Mouse (Mus musculus) intestine, embryonic 14.5 days (tissue): ENCODE measurements around the gene Ifrd2. TPM values are rescaled to one million over a fixed set of nuclear protein-coding genes. Genes with fewer than 3 reads are reported as not detected.
"Not testable (repeated sequence)": the region's sequence is repeated elsewhere in the genome, so short reads cannot be mapped to it uniquely, and the experiment has no call there.

Experiments used
- ATAC-seq: fragments of 200-750 bp; cut with Nextera tagmentation; replicated peaks from 2 replicates; pipeline ENCODE4 v1.8.0; 2017; ENCODE audit warnings: low read depth, moderate number of reproducible peaks, moderate TSS enrichment, moderate library complexity; ENCODE audit not compliant: low FRiP score, low TSS enrichment
- DNase-seq: peaks from one replicate; pipeline ENCODE4 v3.0.0-alpha.2; 2018; ENCODE audit warnings: low spot score
- H3K27ac ChIP-seq: fragments of 300-500 bp; sonication (generic); 2 replicates; pipeline ENCODE4 v1.5.1; 2014; ENCODE audit warnings: low read depth, mild to moderate bottlenecking, control low read depth
- H3K27me3 ChIP-seq: fragments of 300-500 bp; sonication (generic); replicated peaks from 2 replicates; pipeline ENCODE4 v1.6.1; 2014; ENCODE audit warnings: low read length, control low read depth; ENCODE audit not compliant: control insufficient read depth, insufficient read depth
- H3K36me3 ChIP-seq: fragments of 300-500 bp; sonication (generic); 2 replicates; pipeline ENCODE4 v1.6.1; 2014; ENCODE audit warnings: low read length, control low read depth; ENCODE audit not compliant: control insufficient read depth, insufficient read depth
- H3K4me1 ChIP-seq: fragments of 300-500 bp; sonication (generic); replicated peaks from 2 replicates; pipeline ENCODE4 v1.6.1; 2014; ENCODE audit warnings: low read length, control low read depth, mixed read lengths; ENCODE audit not compliant: control insufficient read depth, insufficient read depth
- H3K4me2 ChIP-seq: fragments of 300-500 bp; sonication (generic); 2 replicates; pipeline ENCODE4 v1.6.1; 2014; ENCODE audit warnings: low read length
- H3K4me3 ChIP-seq: fragments of 300-500 bp; sonication (generic); 2 replicates; pipeline ENCODE4 v1.5.1; 2014; ENCODE audit warnings: low read depth, low read length, control low read depth, mixed read lengths
- H3K9ac ChIP-seq: fragments of 300-500 bp; sonication (generic); 2 replicates; pipeline ENCODE4 v1.6.1; 2014; ENCODE audit warnings: mild to moderate bottlenecking, low read length
- H3K9me3 ChIP-seq: fragments of 300-500 bp; sonication (generic); 2 replicates; pipeline ENCODE4 v1.6.1; 2016; ENCODE audit warnings: low read length, control low read depth; ENCODE audit not compliant: control insufficient read depth
- WGBS: fragments of 180-500 bp; shearing (Covaris S2); extraction: QIAGEN DNeasy Blood & Tissue Kit; methylation state at CpG from one replicate; pipeline ENCODE4 v1.1.7; 2014; 5-methylcytosine and 5-hydroxymethylcytosine counted together
- polyA plus RNA-seq: library from polyadenylated mRNA; unstranded; fragments of >200 nt; fragmentation: Nextera tagmentation; extraction: Ambion mirVana; gene quantifications from 2 replicates; pipeline ENCODE4 v1.2.1, GENCODE M21; 2014

Gene Ifrd2
- polyA plus RNA-seq, 1 experiment from 2014 or later: 77.4 TPM

GRCm38 (mm10) chr9:107555031-107555457 is 32.4 kb upstream of the Ifrd2 start:
- H3K9me3 ChIP-seq: no peaks in the 10 kb centered on the region
- H3K27me3 ChIP-seq: no peaks in the 10 kb centered on the region
- peaks cover 42% of the 10 kb centered on the region for H3K4me1 ChIP-seq
- 0% methylated on average over 22 of the region's 23 CpGs for WGBS
- peak overlapping the region; percentile 95 for H3K27ac ChIP-seq
- peaks cover 35% of the 10 kb centered on the region for H3K36me3 ChIP-seq
- DNase-seq: peak; percentile 83
- peak overlapping the region; percentile 83 for H3K4me2 ChIP-seq
- H3K9ac ChIP-seq: peak overlapping the region; percentile 66
- H3K4me3 ChIP-seq: peak overlapping the region; percentile 57
- ATAC-seq: peak; percentile 26; the same call in 1 of the 2 replicates

GRCm38 (mm10) chr9:107555701-107556100 is 31.7 kb upstream of the Ifrd2 start:
- no peak for DNase-seq
- Histone ChIP-seq H3K4me3 (peak overlapping the region; percentile 57), H3K27me3 (no peaks in the 10 kb centered on the region), H3K36me3 (peaks cover 41% of the 10 kb centered on the region), H3K4me1 (peaks cover 40% of the 10 kb centered on the region), H3K9me3 (no peaks in the 10 kb centered on the region), H3K27ac (peak overlapping the region; percentile 95; the same call in 1 of the 2 replicates), H3K9ac (peak overlapping the region; percentile 66), H3K4me2 (peak overlapping the region; percentile 83)
- 34% methylated on average over 2 of the region's 2 CpGs for WGBS
- no peak for ATAC-seq

- H3K4me1 ChIP-seq: peaks cover 34% of the 10 kb centered on the region
- no peak overlapping the region for H3K27ac ChIP-seq
- peak overlapping the region; percentile 57; the same call in 1 of the 2 replicates for H3K4me3 ChIP-seq
- DNase-seq (no peak), ATAC-seq (no peak)
- peaks cover 48% of the 10 kb centered on the region for H3K36me3 ChIP-seq
- H3K27me3 ChIP-seq: no peaks in the 10 kb centered on the region
- peak overlapping the region; percentile 83 for H3K4me2 ChIP-seq
- H3K9ac ChIP-seq: peak overlapping the region; percentile 30; the same call in 1 of the 2 replicates
- H3K9me3 ChIP-seq: no peaks in the 10 kb centered on the region
- WGBS: 68% methylated on average over 3 of the region's 3 CpGs
These were observed 31.1 kb upstream of the Ifrd2 start for GRCm38 (mm10) chr9:107556346-107556745.

- no peaks in the 10 kb centered on the region for H3K9me3 ChIP-seq
- peak within 1 kb of the TSS; percentile 6; the same call in 1 of the 2 replicates for H3K27ac ChIP-seq
- peak within 1 kb of the TSS; percentile 67 for H3K9ac ChIP-seq
- ATAC-seq (peak; percentile 91), DNase-seq (peak; percentile 93)
- H3K27me3 ChIP-seq: no peaks in the 10 kb centered on the region
- peaks cover 52% of the 10 kb centered on the region for H3K36me3 ChIP-seq
- peak within 1 kb of the TSS; percentile 78 for H3K4me2 ChIP-seq
- H3K4me3 ChIP-seq: peak within 1 kb of the TSS; percentile 83
- H3K4me1 ChIP-seq: peaks cover 19% of the 10 kb centered on the region
- under 1% methylated on average over 44 of the region's 46 CpGs for WGBS
These were observed 24.3 kb upstream of the Ifrd2 start, which contains the start of gene Tusc2 for GRCm38 (mm10) chr9:107563029-107563581. Gene Tusc2, plus strand, starts transcription at chr9:107563255.

GRCm38 (mm10) chr9:107565556-107565955 is 21.9 kb upstream of the Ifrd2 start:
- not testable (repeated sequence) for DNase-seq, H3K9ac ChIP-seq, ATAC-seq, H3K4me3 ChIP-seq, H3K4me2 ChIP-seq, H3K9me3 ChIP-seq, H3K27me3 ChIP-seq, H3K27ac ChIP-seq
- WGBS: 51% methylated on average over 5 of the region's 5 CpGs
- Histone ChIP-seq H3K36me3 (peaks cover 29% of the 10 kb centered on the region), H3K4me1 (peaks cover 28% of the 10 kb centered on the region)

GRCm38 (mm10) chr9:107566041-107566709 is 21.3 kb upstream of the Ifrd2 start:
- Histone ChIP-seq H3K9me3 (no peaks in the 10 kb centered on the region), H3K4me3 (no peak overlapping the region), H3K27ac (no peak overlapping the region; the same call in 1 of the 2 replicates), H3K9ac (no peak overlapping the region), H3K4me1 (peaks cover 34% of the 10 kb centered on the region), H3K27me3 (no peaks in the 10 kb centered on the region), H3K4me2 (no peak overlapping the region), H3K36me3 (peaks cover 29% of the 10 kb centered on the region)
- ATAC-seq: no peak
- 57% methylated on average over 15 of the region's 15 CpGs for WGBS
- DNase-seq: peak; percentile 92

GRCm38 (mm10) chr9:107566855-107567254 is 20.6 kb upstream of the Ifrd2 start:
- Histone ChIP-seq H3K27ac (peak overlapping the region; percentile 80; the same call in 1 of the 2 replicates), H3K9me3 (no peaks in the 10 kb centered on the region), H3K27me3 (no peaks in the 10 kb centered on the region), H3K9ac (no peak overlapping the region), H3K36me3 (peaks cover 29% of the 10 kb centered on the region), H3K4me3 (no peak overlapping the region), H3K4me2 (no peak overlapping the region), H3K4me1 (peaks cover 39% of the 10 kb centered on the region)
- DNase-seq (no peak), ATAC-seq (no peak)
- 64% methylated on average over 3 of the region's 3 CpGs for WGBS

GRCm38 (mm10) chr9:107567702-107568319 is 19.6 kb upstream of the Ifrd2 start, which contains the start of gene Hyal2:
Gene Hyal2, plus strand, starts transcription at chr9:107567945.
- no peaks in the 10 kb centered on the region for H3K27me3 ChIP-seq
- no peaks in the 10 kb centered on the region for H3K9me3 ChIP-seq
- H3K4me3 ChIP-seq: peak within 1 kb of the TSS; percentile 70
- peaks cover 35% of the 10 kb centered on the region for H3K4me1 ChIP-seq
- H3K36me3 ChIP-seq: peaks cover 32% of the 10 kb centered on the region
- 10% methylated on average over 18 of the region's 18 CpGs for WGBS
- H3K27ac ChIP-seq: peak within 1 kb of the TSS; percentile 80
- H3K4me2 ChIP-seq: peak within 1 kb of the TSS; percentile 95
- DNase-seq (peak; percentile 63), ATAC-seq (no peak)
- H3K9ac ChIP-seq: peak within 1 kb of the TSS; percentile 71
